Mouse (Mus musculus) liver, embryonic 13.5 days (tissue): ENCODE results near the gene Dennd1a. TPM values are rescaled to one million over a fixed set of nuclear protein-coding genes. Genes with fewer than 3 reads are reported as not detected.

Source experiments
- ATAC-seq: fragments of 200-750 bp; cut with Nextera tagmentation; 2 replicates; pipeline ENCODE4 v1.8.0; 2017; ENCODE audit warnings: low read depth, mild to moderate bottlenecking, moderate number of reproducible peaks, moderate library complexity
- DNase-seq: peaks from one replicate; pipeline ENCODE4 v3.0.0; 2022
- H3K27ac ChIP-seq: fragments of 300-500 bp; sonication (generic); 2 replicates; pipeline ENCODE4 v1.5.1; 2015; ENCODE audit warnings: moderate library complexity, mild to moderate bottlenecking, inconsistent platforms
- H3K27me3 ChIP-seq: fragments of 300-500 bp; sonication (generic); 2 replicates; pipeline ENCODE4 v1.6.1; 2015; ENCODE audit warnings: mild to moderate bottlenecking, inconsistent platforms
- H3K36me3 ChIP-seq: fragments of 300-500 bp; sonication (generic); 2 replicates; pipeline ENCODE4 v1.6.1; 2015; ENCODE audit warnings: mild to moderate bottlenecking, inconsistent platforms
- H3K4me1 ChIP-seq: fragments of 300-500 bp; sonication (generic); replicated peaks from 2 replicates; pipeline ENCODE4 v1.6.1; 2015; ENCODE audit warnings: inconsistent platforms
- H3K4me2 ChIP-seq: fragments of 300-500 bp; sonication (generic); 2 replicates; pipeline ENCODE4 v1.6.1; 2015; ENCODE audit warnings: inconsistent platforms, mild to moderate bottlenecking, moderate library complexity
- H3K4me3 ChIP-seq: fragments of 300-500 bp; sonication (generic); replicated peaks from 2 replicates; pipeline ENCODE4 v1.5.1; 2015; ENCODE audit warnings: mild to moderate bottlenecking, inconsistent platforms
- H3K9ac ChIP-seq: fragments of 300-500 bp; sonication (generic); 2 replicates; pipeline ENCODE4 v1.6.1; 2015; ENCODE audit warnings: mild to moderate bottlenecking, inconsistent platforms
- H3K9me3 ChIP-seq: fragments of 300-500 bp; sonication (generic); replicated peaks from 2 replicates; pipeline ENCODE4 v1.6.1; 2016; ENCODE audit warnings: inconsistent platforms
- WGBS: fragments of 180-500 bp; shearing (Covaris S2); methylation state at CpG from one replicate; pipeline ENCODE4 v1.1.7; 2015; ENCODE audit not compliant: insufficient replicate concordance; 5-methylcytosine and 5-hydroxymethylcytosine counted together
- polyA plus RNA-seq: library from polyadenylated mRNA; unstranded; fragments of >200 nt; fragmentation: Nextera tagmentation; extraction: Ambion mirVana; gene quantifications from 2 replicates; pipeline ENCODE4 v1.2.1, GENCODE M21; 2015

Dennd1a gene
- polyA plus RNA-seq, 1 experiment from 2014 or later: 7.6 TPM

GRCm38 (mm10) chr2:37989091-37989490 lies 298.1 kb downstream of the Dennd1a start:
- H3K9ac ChIP-seq: no peak overlapping the region
- H3K4me1 ChIP-seq: no peaks in the 10 kb centered on the region
- no peaks in the 10 kb centered on the region for H3K27me3 ChIP-seq
- H3K27ac ChIP-seq: no peak overlapping the region
- no peaks in the 10 kb centered on the region for H3K9me3 ChIP-seq
- H3K36me3 ChIP-seq: no peaks in the 10 kb centered on the region
- ATAC-seq (no peak), DNase-seq (no peak)
- 73% methylated on average over 3 of the region's 3 CpGs for WGBS
- H3K4me2 ChIP-seq: no peak overlapping the region
- no peak overlapping the region for H3K4me3 ChIP-seq

GRCm38 (mm10) chr2:37988301-37988700 lies 298.9 kb downstream of the Dennd1a start:
- no peaks in the 10 kb centered on the region for H3K9me3 ChIP-seq
- H3K9ac ChIP-seq: no peak overlapping the region
- WGBS: 86% methylated on average over 1 of the region's 1 CpGs
- no peak overlapping the region for H3K4me2 ChIP-seq
- no peaks in the 10 kb centered on the region for H3K36me3 ChIP-seq
- H3K27ac ChIP-seq: no peak overlapping the region
- no peak for DNase-seq
- H3K27me3 ChIP-seq: no peaks in the 10 kb centered on the region
- 0 out of 2 replicates have a peak, but pooled peaks cover 2% of the 10 kb centered on the region for H3K4me1 ChIP-seq
- ATAC-seq: no peak
- H3K4me3 ChIP-seq: no peak overlapping the region

- 68% methylated on average over 5 of the region's 5 CpGs for WGBS
- DNase-seq: no peak
These were observed 301.4 kb downstream of the Dennd1a start for GRCm38 (mm10) chr2:37985690-37986222.

GRCm38 (mm10) chr2:37982714-37983113 lies 304.5 kb downstream of the Dennd1a start:
- Histone ChIP-seq H3K36me3 (0 out of 2 replicates have a peak, but pooled peaks cover 2% of the 10 kb centered on the region), H3K27ac (no peak overlapping the region), H3K4me3 (no peak overlapping the region), H3K9ac (no peak overlapping the region), H3K4me2 (no peak overlapping the region), H3K27me3 (no peaks in the 10 kb centered on the region), H3K9me3 (no peaks in the 10 kb centered on the region), H3K4me1 (0 out of 2 replicates have a peak, but pooled peaks cover 4% of the 10 kb centered on the region)
- DNase-seq (no peak), ATAC-seq (no peak)
- 90% methylated on average over 1 of the region's 1 CpGs for WGBS

More at GRCm38 (mm10) chr2:37985690-37986222, 301.4 kb downstream of the Dennd1a start:
- Histone ChIP-seq H3K4me2 (no peak overlapping the region), H3K27ac (no peak overlapping the region), H3K9me3 (no peaks in the 10 kb centered on the region), H3K4me3 (no peak overlapping the region), H3K4me1 (0 out of 2 replicates have a peak, but pooled peaks cover 4% of the 10 kb centered on the region), H3K36me3 (no peaks in the 10 kb centered on the region), H3K27me3 (no peaks in the 10 kb centered on the region), H3K9ac (no peak overlapping the region)
- no peak for ATAC-seq

GRCm38 (mm10) chr2:37981562-37982403 lies 305.4 kb downstream of the Dennd1a start:
- no peak for ATAC-seq
- DNase-seq: no peak
- WGBS: 63% methylated on average over 15 of the region's 15 CpGs

GRCm38 (mm10) chr2:37974201-37974600 lies 313.0 kb downstream of the Dennd1a start:
- no peak for DNase-seq
- no peak overlapping the region for H3K9ac ChIP-seq
- H3K4me2 ChIP-seq: no peak overlapping the region
- no peaks in the 10 kb centered on the region for H3K4me1 ChIP-seq
- H3K27ac ChIP-seq: no peak overlapping the region
- no peaks in the 10 kb centered on the region for H3K27me3 ChIP-seq
- no peak for ATAC-seq
- H3K4me3 ChIP-seq: no peak overlapping the region
- no peaks in the 10 kb centered on the region for H3K9me3 ChIP-seq
- 0 out of 2 replicates have a peak, but pooled peaks cover 2% of the 10 kb centered on the region for H3K36me3 ChIP-seq
- 78% methylated on average over 3 of the region's 3 CpGs for WGBS

More at GRCm38 (mm10) chr2:37981562-37982403, 305.4 kb downstream of the Dennd1a start:
- no peak overlapping the region for H3K9ac ChIP-seq
- H3K4me3 ChIP-seq: no peak overlapping the region
- no peaks in the 10 kb centered on the region for H3K27me3 ChIP-seq
- no peak overlapping the region for H3K27ac ChIP-seq
- no peaks in the 10 kb centered on the region for H3K9me3 ChIP-seq
- 0 out of 2 replicates have a peak, but pooled peaks cover 4% of the 10 kb centered on the region for H3K4me1 ChIP-seq
- H3K36me3 ChIP-seq: 0 out of 2 replicates have a peak, but pooled peaks cover 2% of the 10 kb centered on the region
- no peak overlapping the region for H3K4me2 ChIP-seq

GRCm38 (mm10) chr2:37972621-37973020 lies 314.6 kb downstream of the Dennd1a start:
- DNase-seq (no peak), ATAC-seq (no peak)
- Histone ChIP-seq H3K4me2 (no peak overlapping the region), H3K36me3 (no peaks in the 10 kb centered on the region), H3K4me1 (no peaks in the 10 kb centered on the region), H3K9me3 (no peaks in the 10 kb centered on the region), H3K27ac (no peak overlapping the region), H3K27me3 (no peaks in the 10 kb centered on the region), H3K4me3 (no peak overlapping the region), H3K9ac (no peak overlapping the region)
- 82% methylated on average over 6 of the region's 6 CpGs for WGBS

GRCm38 (mm10) chr2:37971726-37972125 lies 315.5 kb downstream of the Dennd1a start:
- no peaks in the 10 kb centered on the region for H3K27me3 ChIP-seq
- no peak overlapping the region for H3K4me3 ChIP-seq
- 68% methylated on average over 1 of the region's 1 CpGs for WGBS
- no peaks in the 10 kb centered on the region for H3K36me3 ChIP-seq
- H3K4me1 ChIP-seq: no peaks in the 10 kb centered on the region
- no peak overlapping the region for H3K27ac ChIP-seq
- no peak for ATAC-seq
- no peak for DNase-seq
- H3K9ac ChIP-seq: no peak overlapping the region
- no peaks in the 10 kb centered on the region for H3K9me3 ChIP-seq
- no peak overlapping the region for H3K4me2 ChIP-seq

- 55% methylated on average over 5 of the region's 5 CpGs for WGBS
- Histone ChIP-seq H3K4me3 (no peak overlapping the region), H3K9me3 (no peaks in the 10 kb centered on the region), H3K9ac (no peak overlapping the region), H3K4me2 (no peak overlapping the region), H3K4me1 (no peaks in the 10 kb centered on the region), H3K36me3 (no peaks in the 10 kb centered on the region), H3K27me3 (no peaks in the 10 kb centered on the region), H3K27ac (no peak overlapping the region)
- DNase-seq (no peak), ATAC-seq (no peak)
These were observed 317.3 kb downstream of the Dennd1a start for GRCm38 (mm10) chr2:37969713-37970485.

- 93% methylated on average over 4 of the region's 4 CpGs for WGBS
- DNase-seq: no peak
- Histone ChIP-seq H3K4me2 (no peak overlapping the region), H3K27ac (no peak overlapping the region), H3K36me3 (peaks cover 8% of the 10 kb centered on the region), H3K27me3 (no peaks in the 10 kb centered on the region), H3K9ac (no peak overlapping the region), H3K4me3 (no peak overlapping the region), H3K9me3 (no peaks in the 10 kb centered on the region), H3K4me1 (peaks cover 7% of the 10 kb centered on the region)
- ATAC-seq: no peak
These were observed 322.7 kb downstream of the Dennd1a start for GRCm38 (mm10) chr2:37964534-37964933.

GRCm38 (mm10) chr2:37963362-37963761 lies 323.8 kb downstream of the Dennd1a start:
- Histone ChIP-seq H3K36me3 (peaks cover 10% of the 10 kb centered on the region), H3K4me2 (no peak overlapping the region), H3K4me1 (peaks cover 7% of the 10 kb centered on the region), H3K9me3 (no peaks in the 10 kb centered on the region), H3K9ac (no peak overlapping the region), H3K27me3 (no peaks in the 10 kb centered on the region), H3K27ac (no peak overlapping the region), H3K4me3 (no peak overlapping the region)
- 53% methylated on average over 4 of the region's 4 CpGs for WGBS
- DNase-seq (no peak), ATAC-seq (no peak)
